11 mouse cellular contexts compared by ENCODE assay signal in the genomic region with DNA sequence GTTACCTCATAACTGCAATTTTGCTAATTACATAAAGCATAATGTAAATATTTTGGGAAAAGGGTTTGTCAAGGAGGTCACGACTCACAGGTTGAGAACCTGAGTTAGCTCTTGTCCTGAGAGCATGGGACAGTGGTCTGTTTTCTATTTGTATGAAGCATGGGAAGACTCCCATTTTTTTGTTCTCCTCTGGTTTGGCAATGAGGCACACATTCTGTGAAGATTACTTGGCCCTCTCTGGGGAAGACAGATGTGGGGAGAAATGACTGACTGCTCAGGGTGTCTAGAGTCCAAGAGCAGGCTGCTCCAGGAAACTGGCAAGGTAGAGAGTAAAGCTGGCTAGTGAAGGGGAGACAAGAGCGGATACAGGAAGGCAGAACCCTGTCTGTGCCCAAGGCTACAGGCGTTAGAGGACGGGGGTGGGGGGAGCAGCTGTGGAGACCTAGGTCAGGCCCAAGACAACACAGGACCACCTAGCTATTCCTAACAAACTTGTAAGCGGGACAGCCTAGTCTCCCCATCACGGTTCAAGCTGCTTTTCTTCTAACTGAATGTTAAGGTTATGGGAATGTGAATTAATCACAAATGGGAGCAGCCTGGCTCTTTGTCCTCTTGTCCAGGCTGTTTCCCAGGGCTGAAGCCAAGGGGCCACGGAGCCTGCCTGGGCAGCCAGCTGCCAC. TPM values are rescaled to one million over a fixed set of nuclear protein-coding genes. Genes with fewer than 3 reads are reported as not detected.
DNase-seq lines count a peak whose midpoint lies in the region; ATAC-seq and TF ChIP-seq lines count a peak whose summit lies in the region.
"Had no signal": no experiment of that assay in that cellular context is flagged by ENCODE, and none has a peak within 500 bp of the region (broad histone marks: within the 10 kb centered on the region; RNA-seq: fewer than 3 reads in every experiment).

No protein-coding gene starts in this region.

- H3K9me3 ChIP-seq in embryonic facial prominence, embryonic 14.5 days (ENCODE audit: control insufficient read depth, low read length): no peaks in the 10 kb centered on the region
- no peaks in the 10 kb centered on the region for H3K9me3 ChIP-seq in hindbrain, embryonic 15.5 days
- no peaks in the 10 kb centered on the region for H3K9me3 ChIP-seq in neural tube, embryonic 14.5 days (ENCODE audit: control insufficient read depth, low read length)

- intact Hi-C loops in gastrocnemius, postnatal 14 days (cut with DNase I; ENCODE audit: low total_unique reads): no loop called here

- H3K4me2 ChIP-seq in embryonic facial prominence, embryonic 14.5 days (ENCODE audit: low read depth, low read length): no peak overlapping the region
- H3K4me2 ChIP-seq in hindbrain, embryonic 15.5 days: no peak overlapping the region
- H3K4me2 ChIP-seq in neural tube, embryonic 14.5 days (ENCODE audit: low read depth, low read length): no peak overlapping the region

- H3K27ac ChIP-seq in cortical plate, adult 2 months (ENCODE audit: insufficient read depth, low read length): no peak overlapping the region
- H3K27ac ChIP-seq in embryonic facial prominence, embryonic 14.5 days (replicated peaks; ENCODE audit: low read depth, low read length): 0 out of 2 replicates have a peak overlapping the region, but pooled peaks have one; percentile 35
- H3K27ac ChIP-seq in hindbrain, embryonic 15.5 days (replicated peaks): peak overlapping the region; percentile 71; the same call in 1 of the 2 replicates
- peak overlapping the region; percentile 57 for H3K27ac ChIP-seq in neural tube, embryonic 14.5 days (ENCODE audit: low read depth, low read length)
- H3K27ac ChIP-seq: left cerebral cortex, adult 2 months; liver, embryonic 14.5 days had no signal

- no peak overlapping the region for H3K4me3 ChIP-seq in cortical plate, adult 2 months (ENCODE audit: insufficient read depth, low read length)
- no peak overlapping the region for H3K4me3 ChIP-seq in embryonic facial prominence, embryonic 14.5 days (ENCODE audit: low read depth, low read length)
- no peak overlapping the region for H3K4me3 ChIP-seq in hindbrain, embryonic 15.5 days
- no peak overlapping the region for H3K4me3 ChIP-seq in neural tube, embryonic 14.5 days (ENCODE audit: low read depth, low read length)
- H3K4me3 ChIP-seq: left cerebral cortex, adult 2 months had no signal

- 0 out of 2 replicates have a peak, but pooled peaks have one; percentile 10 for TF ChIP-seq POLR2A in cortical plate, adult 2 months (IDR thresholded peaks at IDR 0.05; ENCODE audit: extremely low read depth, insufficient read depth, low read length)

- H3K27me3 ChIP-seq in embryonic facial prominence, embryonic 14.5 days (replicated peaks; ENCODE audit: control insufficient read depth, insufficient read depth, low read length): no peaks in the 10 kb centered on the region
- no peaks in the 10 kb centered on the region for H3K27me3 ChIP-seq in hindbrain, embryonic 15.5 days
- H3K27me3 ChIP-seq in neural tube, embryonic 14.5 days (ENCODE audit: control insufficient read depth, insufficient read depth, low read length): no peaks in the 10 kb centered on the region

- H3K9ac ChIP-seq in embryonic facial prominence, embryonic 14.5 days (ENCODE audit: low read depth, low read length): no peak overlapping the region
- H3K9ac ChIP-seq in hindbrain, embryonic 15.5 days: no peak overlapping the region
- no peak overlapping the region for H3K9ac ChIP-seq in neural tube, embryonic 14.5 days (replicated peaks; ENCODE audit: low read depth, low read length)
- H3K9ac ChIP-seq: liver, embryonic 14.5 days had no signal

- 81% methylated on average over 7 of the region's 7 CpGs for WGBS in embryonic facial prominence, embryonic 14.5 days
- WGBS in hindbrain, embryonic 15.5 days: 35% methylated on average over 7 of the region's 7 CpGs
- 37% methylated on average over 7 of the region's 7 CpGs for WGBS in neural tube, embryonic 14.5 days

- no peak for TF ChIP-seq CTCF in cortical plate, adult 2 months (IDR thresholded peaks at IDR 0.05; ENCODE audit: extremely low read depth, insufficient read depth, low read length)

- H3K36me3 ChIP-seq in embryonic facial prominence, embryonic 14.5 days (ENCODE audit: control insufficient read depth, insufficient read depth, low read length): peaks cover 47% of the 10 kb centered on the region
- H3K36me3 ChIP-seq in hindbrain, embryonic 15.5 days: peaks cover 41% of the 10 kb centered on the region
- peaks cover 43% of the 10 kb centered on the region for H3K36me3 ChIP-seq in neural tube, embryonic 14.5 days (ENCODE audit: control insufficient read depth, insufficient read depth, low read length)

- DNase-seq in embryonic facial prominence, embryonic 14.5 days (ENCODE audit: low spot score): no peak
- no peak for DNase-seq in gastrocnemius, postnatal 14 days
- DNase-seq: heart, postnatal 36 days; right cerebral cortex, adult 18-20 months had no signal

- no peak for ATAC-seq in embryonic facial prominence, embryonic 14.5 days (ENCODE audit: low read depth)
- no peak for ATAC-seq in hindbrain, embryonic 15.5 days (ENCODE audit: low FRiP score, low read depth)
- ATAC-seq in neural tube, embryonic 14.5 days (ENCODE audit: low read depth): no peak
- ATAC-seq in activated CD4-positive, CD25-positive, alpha-beta regulatory T cell, adult 4 months: no peak
- no peak for ATAC-seq in megakaryocyte-erythroid progenitor cell, adult 5-6 weeks (replicated peaks; ENCODE audit: low FRiP score, low TSS enrichment, poor library complexity, severe bottlenecking)

- H3K4me1 ChIP-seq in cortical plate, adult 2 months (ENCODE audit: control insufficient read depth, insufficient read depth, low read length): no peaks in the 10 kb centered on the region
- peaks cover 14% of the 10 kb centered on the region for H3K4me1 ChIP-seq in embryonic facial prominence, embryonic 14.5 days (ENCODE audit: control insufficient read depth, insufficient read depth, low read length)
- peaks cover 34% of the 10 kb centered on the region for H3K4me1 ChIP-seq in hindbrain, embryonic 15.5 days (replicated peaks)
- H3K4me1 ChIP-seq in neural tube, embryonic 14.5 days (ENCODE audit: control insufficient read depth, insufficient read depth, low read length): peaks cover 22% of the 10 kb centered on the region

RNA-seq across cellular contexts. Expression of a gene that starts 9.7 kb away (rescaled TPM):
- 60.0 and 61.5 TPM in 2 replicates for polyA plus RNA-seq in cortical plate, adult 2 months (2012; rRNA removed)
- polyA plus RNA-seq in embryonic facial prominence, embryonic 14.5 days (2014; fragmentation: Nextera tagmentation; extraction: Ambion mirVana): 11.8 and 13.9 TPM in 2 replicates
- polyA plus RNA-seq in hindbrain, embryonic 15.5 days (2015; fragmentation: Nextera tagmentation; extraction: Ambion mirVana): 43.1 and 44.9 TPM in 2 replicates
- polyA plus RNA-seq in neural tube, embryonic 14.5 days (2014; fragmentation: Nextera tagmentation; extraction: Ambion mirVana): 50.4 and 56.7 TPM in 2 replicates
- 1 to 10 TPM; 3.1 TPM for total RNA-seq in gastrocnemius, postnatal 14 days (2021)
- polyA plus RNA-seq in activated CD4-positive, CD25-positive, alpha-beta regulatory T cell, adult 4 months (2017; shearing (Covaris generic)): under 1 TPM; 0.33 to 0.65 TPM
- 1.8 and 6.5 TPM in 2 replicates for total RNA-seq in megakaryocyte-erythroid progenitor cell, adult 5-6 weeks (2014; fragmentation: Nextera tagmentation)
- total RNA-seq in megakaryocyte-erythroid progenitor cell, adult 5-6 weeks (2017): 0.42 and 2.3 TPM in 2 replicates

RNA-seq across cellular contexts. Expression of a gene that starts 19.9 kb away (rescaled TPM):
- 188 and 204 TPM in 2 replicates for polyA plus RNA-seq in cortical plate, adult 2 months (2012; rRNA removed)
- polyA plus RNA-seq in embryonic facial prominence, embryonic 14.5 days (2014; fragmentation: Nextera tagmentation; extraction: Ambion mirVana): 111 and 125 TPM in 2 replicates
- 197 and 219 TPM in 2 replicates for polyA plus RNA-seq in hindbrain, embryonic 15.5 days (2015; fragmentation: Nextera tagmentation; extraction: Ambion mirVana)
- polyA plus RNA-seq in neural tube, embryonic 14.5 days (2014; fragmentation: Nextera tagmentation; extraction: Ambion mirVana): 223 and 244 TPM in 2 replicates
- 100 to 1,000 TPM; 115 to 120 TPM for total RNA-seq in gastrocnemius, postnatal 14 days (2021)
- 100 to 1,000 TPM; 146 to 151 TPM for polyA plus RNA-seq in activated CD4-positive, CD25-positive, alpha-beta regulatory T cell, adult 4 months (2017; shearing (Covaris generic))
- 58.8 and 69.7 TPM in 2 replicates for total RNA-seq in megakaryocyte-erythroid progenitor cell, adult 5-6 weeks (2014; fragmentation: Nextera tagmentation)
- total RNA-seq in megakaryocyte-erythroid progenitor cell, adult 5-6 weeks (2017): 456 and 521 TPM in 2 replicates

RNA-seq across cellular contexts. Expression of a gene that starts 41.4 kb away (rescaled TPM):
- polyA plus RNA-seq in cortical plate, adult 2 months (2012; rRNA removed): 29.9 and 35.5 TPM in 2 replicates
- 31.2 and 38.1 TPM in 2 replicates for polyA plus RNA-seq in embryonic facial prominence, embryonic 14.5 days (2014; fragmentation: Nextera tagmentation; extraction: Ambion mirVana)
- polyA plus RNA-seq in hindbrain, embryonic 15.5 days (2015; fragmentation: Nextera tagmentation; extraction: Ambion mirVana): 11.5 and 14.5 TPM in 2 replicates
- 3.2 and 3.5 TPM in 2 replicates for polyA plus RNA-seq in neural tube, embryonic 14.5 days (2014; fragmentation: Nextera tagmentation; extraction: Ambion mirVana)
- 1 to 10 TPM in 1 of 2 experiments, under 1 TPM in 1; 0.53 to 1.1 TPM for total RNA-seq in gastrocnemius, postnatal 14 days (2021)
- 10 to 100 TPM in 1 of 2 experiments, 1 to 10 TPM in 1; 7.8 to 10.3 TPM for polyA plus RNA-seq in activated CD4-positive, CD25-positive, alpha-beta regulatory T cell, adult 4 months (2017; shearing (Covaris generic))
- 34.4 and 34.9 TPM in 2 replicates for total RNA-seq in megakaryocyte-erythroid progenitor cell, adult 5-6 weeks (2014; fragmentation: Nextera tagmentation)
- 13.6 and 24.9 TPM in 2 replicates for total RNA-seq in megakaryocyte-erythroid progenitor cell, adult 5-6 weeks (2017)
